Mouse (Mus musculus) layer of hippocampus, adult 9-10 months (tissue): Measurements from ENCODE around the gene Ccdc71l.
A peak's percentile ranks its signal among the peaks of the same experiment; 100 is the strongest.

Experiments
- DNase-seq: peaks from one replicate; pipeline ENCODE4 v3.0.0; 2022; ENCODE audit warnings: low spot score

The Ccdc71l gene

GRCm38 (mm10) chr12:32378528-32379295 is at the start of gene Ccdc71l:
Ccdc71l (plus strand) TSS chr12:32378704.
- peak; percentile 57 for DNase-seq

GRCm38 (mm10) chr12:32339078-32339477 is 39.4 kb upstream of the Ccdc71l start:
- no peak for DNase-seq

DNA sequence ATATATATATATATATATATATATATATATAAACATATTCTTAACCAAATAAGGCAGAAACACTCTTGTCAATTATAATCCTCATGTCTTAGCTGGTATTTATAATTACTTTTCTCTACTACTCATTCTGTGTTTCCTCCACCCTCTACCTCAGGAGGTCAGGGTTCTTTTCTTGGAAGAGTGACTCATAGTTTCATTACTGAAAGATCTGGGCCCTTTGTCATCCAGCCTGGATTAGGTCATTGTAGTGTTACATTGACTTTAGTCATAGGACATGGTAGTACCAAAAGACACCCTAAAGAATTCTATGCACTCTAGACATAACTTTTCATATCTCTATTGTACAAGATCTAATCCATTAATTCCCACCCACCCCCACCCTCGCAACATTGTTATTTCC is 35.0 kb upstream of the Ccdc71l start:
- no peak for DNase-seq

- DNase-seq: no peak
Measured at GRCm38 (mm10) chr12:32346121-32346520, 32.4 kb upstream of the Ccdc71l start.

DNA sequence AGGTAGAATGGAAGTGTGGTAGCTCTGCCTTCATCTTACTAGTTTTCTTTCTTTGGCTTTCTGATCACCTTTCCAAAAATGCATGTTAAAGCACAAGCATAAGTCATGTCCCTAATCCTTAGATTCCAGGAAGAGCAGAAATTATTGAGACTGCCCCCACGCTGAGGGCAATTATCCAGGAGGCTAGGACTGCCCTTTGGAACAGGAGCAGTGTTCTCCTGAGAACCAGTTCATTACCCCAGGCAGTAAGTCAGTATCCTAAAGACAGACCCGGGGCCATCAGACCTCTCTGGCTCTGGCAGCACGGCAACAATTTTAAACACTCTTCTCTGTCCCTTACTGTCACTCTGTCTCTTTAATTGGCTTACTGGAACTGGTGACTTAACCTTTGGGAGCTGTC is 30.0 kb upstream of the Ccdc71l start:
- no peak for DNase-seq

DNA sequence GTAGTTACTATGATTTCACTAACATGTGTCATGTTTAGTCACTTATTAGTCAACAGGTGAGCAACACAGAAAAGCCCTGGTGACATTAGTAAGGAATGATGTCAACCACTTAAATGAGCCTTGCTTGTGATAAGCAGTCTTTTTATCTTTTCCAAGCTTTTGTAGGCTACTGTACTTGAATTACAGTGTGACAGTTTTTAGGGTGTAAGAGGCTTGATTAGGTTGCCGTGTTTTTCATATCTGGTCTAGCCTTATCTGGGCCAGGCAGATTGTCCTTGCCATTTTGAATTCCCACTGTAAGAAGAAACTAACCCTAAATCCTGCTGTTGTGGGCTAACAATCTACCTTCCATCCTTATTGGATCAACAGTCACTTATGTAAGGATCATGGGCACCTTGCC is 26.6 kb upstream of the Ccdc71l start:
- DNase-seq: no peak

DNA sequence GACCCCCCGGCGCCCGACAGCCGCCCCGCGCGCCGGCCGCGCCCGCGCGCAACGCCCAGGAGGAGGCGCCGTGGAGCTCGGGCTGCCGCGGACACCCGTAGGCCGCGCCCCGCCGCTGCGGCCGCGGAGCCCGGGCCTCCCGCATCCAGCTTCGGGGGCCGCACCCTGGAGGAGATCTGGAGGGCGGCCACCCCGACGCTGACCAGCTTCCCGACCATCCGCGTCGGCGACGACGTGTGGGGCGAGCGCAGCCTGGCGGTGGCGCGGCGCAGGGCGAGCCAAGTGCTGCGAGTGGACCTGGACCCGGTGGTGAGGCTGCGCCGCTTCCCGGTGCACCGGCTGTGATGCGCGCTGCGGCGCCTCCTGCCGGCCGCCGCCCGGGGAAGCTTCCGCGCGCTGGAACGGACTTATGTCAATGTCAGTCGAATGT is 807 bp downstream of the Ccdc71l start:
- DNase-seq: peak; percentile 77

DNA sequence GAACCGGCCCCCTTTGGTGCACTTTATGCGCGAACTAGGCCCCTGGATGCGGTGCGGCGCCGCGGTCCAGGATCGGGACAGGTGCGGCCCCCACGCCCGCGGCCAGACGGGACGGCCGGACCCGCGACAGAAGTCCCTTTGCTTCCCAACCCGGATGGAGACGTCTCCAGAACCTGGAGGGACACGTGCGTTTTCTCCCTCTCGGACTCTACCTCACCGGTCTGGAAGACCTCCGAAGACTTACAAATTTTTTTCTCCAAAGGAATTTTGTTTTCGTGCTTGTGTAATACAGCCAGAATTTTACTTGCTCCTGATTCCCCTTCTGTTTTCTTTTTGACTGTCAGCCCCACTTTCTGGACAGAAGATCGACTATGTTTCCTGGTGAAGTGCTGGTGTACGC is 1.2 kb downstream of the Ccdc71l start:
- peak; percentile 15 for DNase-seq

DNA sequence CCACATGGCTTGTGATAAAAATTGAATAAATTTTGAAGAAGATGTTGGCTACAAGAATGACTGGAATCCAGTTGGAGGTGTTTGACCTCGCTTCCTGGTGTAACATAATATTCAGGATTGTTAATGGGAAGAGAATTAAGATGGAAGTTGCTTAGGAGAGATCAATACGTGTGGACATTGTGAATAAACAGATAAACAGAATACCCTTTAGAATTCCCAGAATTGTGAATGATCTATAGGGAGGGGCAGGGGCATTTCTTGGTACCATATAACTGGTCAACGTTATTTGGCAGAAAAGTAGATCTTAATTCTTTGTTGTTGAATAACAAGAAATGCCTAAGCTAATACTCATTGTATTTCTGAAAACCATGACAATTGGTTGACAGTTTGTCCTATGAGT is 2.0 kb downstream of the Ccdc71l start:
- no peak for DNase-seq

DNA sequence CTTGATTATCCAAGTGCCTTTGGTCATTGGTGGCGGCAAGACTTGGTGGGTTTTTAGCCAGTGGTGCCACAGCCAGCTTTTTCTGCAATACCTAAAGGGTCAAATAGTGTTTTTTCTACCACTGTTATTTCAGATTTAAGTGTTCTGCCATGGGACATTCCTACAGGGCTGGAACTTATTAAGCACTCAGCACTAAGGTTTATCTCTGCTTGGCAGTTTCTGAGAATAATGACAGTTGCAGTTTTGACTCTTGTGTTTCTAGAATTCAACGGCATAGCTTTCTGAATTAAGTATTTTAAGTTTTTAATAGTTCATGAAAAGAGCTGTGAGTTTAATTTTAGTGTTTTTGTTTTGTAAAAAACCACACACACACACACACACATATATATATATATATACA is 2.5 kb downstream of the Ccdc71l start:
- no peak for DNase-seq

DNA sequence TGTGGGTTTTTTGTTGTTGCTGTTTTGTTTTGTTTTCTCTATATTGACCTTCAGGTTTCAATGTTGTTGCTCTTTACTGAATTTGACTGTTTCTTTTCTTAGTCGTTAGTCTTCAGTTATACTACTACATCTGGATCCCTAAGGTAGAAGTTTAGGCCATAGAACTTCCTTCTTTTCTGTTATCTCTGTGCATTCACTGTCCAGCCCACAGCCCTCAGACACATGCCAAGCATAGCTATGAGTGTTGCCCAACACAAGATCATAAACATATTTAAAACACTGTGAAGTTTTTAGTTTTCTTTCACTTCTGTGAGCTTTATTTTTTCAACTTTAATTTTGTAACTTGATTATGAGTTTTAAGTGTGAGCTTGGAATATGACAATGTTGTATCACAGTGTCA is 41.0 kb downstream of the Ccdc71l start:
- DNase-seq: no peak

DNA sequence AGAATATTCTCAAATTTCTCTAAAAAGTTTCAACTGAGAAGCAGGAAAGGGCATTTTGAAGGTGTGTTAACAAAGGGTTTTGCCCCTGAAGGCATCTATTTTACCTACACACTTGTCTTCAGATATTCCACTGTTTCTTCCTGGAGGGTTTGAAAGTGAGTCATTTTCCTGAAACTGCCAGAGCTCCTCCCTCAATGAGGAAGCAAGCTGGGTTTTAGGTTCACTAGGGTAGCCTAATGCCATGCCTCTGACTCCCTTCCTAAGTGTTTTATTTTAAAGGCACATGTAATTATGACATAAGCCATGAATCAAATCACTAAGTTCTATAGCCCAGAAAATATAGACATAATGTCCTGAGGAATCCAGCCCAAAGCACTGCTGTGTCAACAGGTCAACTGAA is 49.3 kb downstream of the Ccdc71l start:
- no peak for DNase-seq

DNA sequence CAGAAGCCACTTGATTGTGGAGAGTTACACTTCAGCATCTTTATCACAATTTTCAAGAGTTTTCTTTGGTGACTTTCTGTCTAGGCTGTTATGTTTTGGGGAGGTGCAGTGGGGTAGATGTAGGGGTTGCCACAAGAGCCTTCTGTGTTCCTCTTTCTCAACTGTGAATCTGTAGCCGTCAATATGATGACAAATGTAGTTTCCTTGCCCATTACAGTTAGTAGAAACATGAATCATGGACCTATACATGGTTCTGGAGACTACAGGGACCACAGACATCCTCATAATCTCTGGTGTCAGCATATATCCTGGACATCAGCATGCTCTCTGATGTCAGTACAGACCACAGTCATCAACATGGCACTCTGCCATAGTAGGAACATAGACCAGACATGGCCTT is 52.5 kb downstream of the Ccdc71l start:
- DNase-seq: no peak
